Mouse (Mus musculus) thymus, postnatal 36 days (tissue): ENCODE data around the gene Oaz2.
"Not testable (repeated sequence)": the region's sequence is repeated elsewhere in the genome, so short reads cannot be mapped to it uniquely, and the experiment has no call there.

Experiments
- DNase-seq, 2 experiments: peaks; one replicate each; pipeline ENCODE4 v3.0.0; 2022; ENCODE audit warnings: mixed read lengths in 2 of 2

Gene Oaz2

DNA sequence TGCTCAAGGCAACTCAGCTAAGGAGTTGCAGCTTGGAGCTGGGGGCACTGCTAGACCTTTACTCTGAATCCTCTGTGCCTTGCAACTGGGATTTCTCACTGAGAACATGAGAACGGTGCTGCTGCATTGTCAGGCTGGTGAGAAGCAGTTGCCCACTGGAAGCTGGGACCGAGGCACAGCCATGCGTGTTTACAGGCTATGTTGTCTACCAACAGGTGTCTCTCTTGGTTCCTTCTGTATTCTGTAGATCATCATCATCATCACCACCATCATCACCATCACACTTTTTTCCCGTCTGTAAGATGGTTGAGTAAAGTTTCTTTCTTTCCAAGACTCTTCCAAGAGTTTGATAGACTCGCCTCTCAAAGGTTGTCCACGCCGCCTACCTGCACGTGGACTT, at the start of gene Oaz2:
TSS of gene Oaz2 (plus strand) at position 301 of the 400 bp plus-strand sequence.
- DNase-seq = no peak

DNA sequence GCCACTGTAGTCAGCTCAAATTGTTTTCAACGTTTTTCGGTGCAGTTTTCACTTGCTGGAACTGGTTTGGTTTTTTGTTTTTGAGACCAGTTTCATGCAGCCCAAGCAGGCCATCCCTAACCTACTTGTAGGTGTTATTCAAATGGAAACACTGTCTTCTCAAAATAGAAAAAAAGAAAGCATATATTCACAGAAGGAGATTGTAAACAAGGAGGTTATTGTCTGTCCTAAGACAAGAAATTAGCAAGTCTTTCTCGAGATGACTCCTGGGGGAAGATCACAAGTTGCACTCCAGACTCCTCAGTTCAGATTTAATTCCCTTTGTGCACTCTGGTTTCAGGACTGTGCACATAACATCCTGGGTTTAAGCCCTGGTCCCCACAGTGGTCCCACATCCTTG, 48.5 kb upstream of the Oaz2 start:
- DNase-seq = no peak

DNA sequence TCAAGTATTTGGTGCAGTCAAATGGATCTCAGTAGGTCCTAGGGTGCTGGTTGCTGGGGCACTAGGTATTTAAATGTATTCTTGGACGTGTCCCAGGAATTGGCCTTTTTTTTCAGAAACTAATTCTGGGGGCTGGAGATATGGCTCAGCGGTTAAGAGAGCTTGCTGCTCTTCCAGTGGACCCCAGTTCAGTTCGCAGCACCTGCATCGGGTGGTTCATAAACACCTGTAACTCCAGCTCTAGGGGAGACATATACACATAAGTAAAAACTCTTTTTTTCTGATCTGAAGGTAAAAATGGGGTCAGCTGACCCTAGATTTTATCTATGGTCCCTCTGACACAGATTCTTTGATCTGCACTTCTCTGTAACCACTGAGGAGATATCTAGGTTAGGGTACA, 46.6 kb upstream of the Oaz2 start:
- DNase-seq = peak; percentile 16 to 52

DNA sequence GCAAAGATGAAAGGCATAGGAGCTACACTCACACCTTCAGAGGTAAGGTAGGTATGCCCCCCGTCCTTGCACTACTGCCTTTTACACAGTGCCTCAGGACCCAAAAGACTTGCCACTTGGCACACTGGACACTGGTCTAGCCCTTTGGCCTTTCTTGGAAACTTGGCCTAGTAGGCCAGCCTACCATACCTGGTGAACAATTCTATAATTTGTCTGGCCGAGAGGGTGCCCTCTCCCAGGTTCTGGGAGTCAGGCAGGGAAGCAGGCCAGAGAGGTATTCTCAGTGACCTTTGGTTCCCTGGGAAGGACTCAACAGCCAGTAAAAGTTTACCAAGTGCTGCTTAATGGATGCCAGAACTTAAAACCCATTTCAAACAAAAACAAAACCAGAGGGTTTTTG, 46.1 kb upstream of the Oaz2 start:
- DNase-seq = peak in 1 of 2 experiments; percentile 12

DNA sequence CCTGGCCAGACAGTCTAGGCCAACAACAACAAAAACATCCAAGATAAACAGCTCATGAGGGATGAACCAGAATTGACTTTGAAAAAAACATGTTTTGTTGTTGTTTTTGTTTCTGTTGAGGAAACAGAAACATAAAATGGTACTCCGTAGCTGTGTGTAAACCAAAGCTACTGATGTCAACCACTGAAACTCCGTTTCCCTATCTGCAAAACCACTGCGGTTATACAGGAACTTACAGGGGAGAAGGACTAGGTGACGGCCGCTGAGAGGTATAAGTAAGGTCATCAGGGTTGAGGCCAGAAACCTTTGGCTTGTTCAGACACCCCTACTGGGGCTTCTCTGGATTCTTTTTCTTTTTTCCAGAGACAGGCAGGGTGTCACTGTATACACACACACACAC, 45.0 kb upstream of the Oaz2 start:
- no peak for DNase-seq

DNA sequence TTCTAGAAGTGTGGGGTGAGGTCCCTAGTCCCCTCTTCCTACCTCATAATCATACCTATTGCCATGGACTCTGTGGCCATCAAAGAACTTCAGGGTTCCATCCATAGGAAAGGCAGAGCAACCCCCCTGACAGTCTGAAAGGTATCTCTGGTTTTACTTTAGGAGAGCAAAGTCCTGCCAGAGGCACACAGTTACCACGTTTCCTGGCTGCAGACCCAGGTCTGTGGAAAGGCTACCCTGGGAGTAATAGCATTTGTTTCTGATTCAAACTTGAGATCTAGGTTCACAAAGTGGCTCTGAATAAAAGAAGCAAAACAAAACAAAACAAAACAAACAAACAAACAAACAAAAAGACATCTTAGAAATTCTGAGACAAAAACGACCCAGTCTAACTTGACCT, 43.5 kb upstream of the Oaz2 start:
- no peak for DNase-seq

DNA sequence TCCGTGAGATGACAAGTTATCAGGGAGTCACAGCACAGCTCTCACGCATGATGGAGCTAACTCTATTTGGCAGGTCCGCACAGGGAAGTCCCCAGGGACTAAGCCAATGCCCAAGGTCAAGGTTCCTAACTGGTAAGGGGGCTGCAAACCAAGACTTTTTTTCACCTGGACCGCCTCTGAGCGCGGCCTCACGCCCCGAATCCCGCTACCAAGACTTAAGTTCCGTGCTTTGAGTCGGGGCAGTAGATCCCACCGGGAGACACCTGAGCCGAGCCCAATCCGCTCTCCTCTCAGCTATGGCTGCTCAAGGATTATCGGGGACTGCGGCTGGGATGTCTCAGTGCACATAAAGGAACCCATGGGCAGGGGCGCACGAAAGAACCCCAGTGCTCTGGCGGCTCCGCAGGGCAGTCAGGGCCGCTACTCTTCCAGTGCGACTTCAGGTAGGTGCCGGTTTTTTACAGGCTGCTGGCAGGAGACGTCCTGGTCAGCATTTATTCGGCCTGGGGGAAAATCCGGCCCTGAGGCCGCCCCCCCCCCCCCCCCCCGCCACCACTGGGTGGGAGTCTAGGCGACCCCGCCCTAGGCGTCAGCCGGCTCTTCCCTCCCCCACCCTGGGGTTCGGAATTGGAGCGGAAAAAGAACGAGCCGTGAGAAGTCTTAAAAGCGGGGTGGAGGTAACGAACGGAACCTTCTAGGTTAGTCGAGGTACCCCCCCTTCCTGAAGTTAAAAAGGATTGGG, 38.6 kb upstream of the Oaz2 start, which contains the start of gene Rbpms2:
TSS of gene Rbpms2 (plus strand) at position 624 of the 742 bp plus-strand sequence.
- peak; percentile 27 to 45 for DNase-seq

DNA sequence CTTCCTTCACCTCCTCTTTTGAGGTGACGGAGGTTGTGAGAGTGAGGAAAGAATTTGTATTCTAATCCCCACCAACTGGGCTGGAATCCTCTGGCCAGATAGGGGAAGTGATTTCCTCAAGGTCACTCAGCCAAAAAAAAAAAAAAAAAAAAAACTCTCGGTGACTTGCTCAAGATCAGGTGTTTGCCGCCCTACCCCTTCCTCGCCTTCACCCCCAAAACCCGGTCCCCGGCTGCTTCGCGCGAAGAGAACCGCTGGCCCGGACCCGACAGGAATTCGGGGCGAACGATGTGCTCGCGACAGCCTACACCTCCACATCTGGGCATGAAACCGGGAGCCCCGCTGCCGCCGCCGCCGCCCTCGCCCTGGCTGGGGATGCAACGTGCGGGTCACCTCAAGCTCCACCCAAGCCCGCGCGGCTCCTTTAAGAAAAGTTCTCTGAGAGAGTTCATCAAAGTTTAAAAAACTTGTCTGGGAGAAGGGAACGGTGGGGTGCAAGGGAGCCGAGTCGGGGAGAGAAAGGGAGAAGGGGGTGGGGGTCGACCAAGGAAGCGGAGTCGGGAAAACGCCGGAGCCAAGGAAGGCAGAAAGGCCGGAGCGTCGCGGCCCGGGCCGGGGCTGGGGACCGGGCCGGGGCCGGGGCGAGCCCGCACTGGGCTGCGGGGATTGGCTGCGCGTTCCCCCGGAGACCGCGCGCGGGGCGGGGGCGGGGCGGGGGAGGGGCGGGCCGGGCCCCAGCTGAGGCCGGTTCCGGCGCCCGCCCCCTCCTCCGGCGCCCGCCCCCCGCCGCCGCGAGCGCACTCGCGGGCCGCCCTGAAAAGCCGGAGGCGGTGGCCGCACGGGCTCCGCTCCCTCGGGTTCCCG, 37.8 kb upstream of the Oaz2 start:
- DNase-seq = peak; percentile 57 to 70

DNA sequence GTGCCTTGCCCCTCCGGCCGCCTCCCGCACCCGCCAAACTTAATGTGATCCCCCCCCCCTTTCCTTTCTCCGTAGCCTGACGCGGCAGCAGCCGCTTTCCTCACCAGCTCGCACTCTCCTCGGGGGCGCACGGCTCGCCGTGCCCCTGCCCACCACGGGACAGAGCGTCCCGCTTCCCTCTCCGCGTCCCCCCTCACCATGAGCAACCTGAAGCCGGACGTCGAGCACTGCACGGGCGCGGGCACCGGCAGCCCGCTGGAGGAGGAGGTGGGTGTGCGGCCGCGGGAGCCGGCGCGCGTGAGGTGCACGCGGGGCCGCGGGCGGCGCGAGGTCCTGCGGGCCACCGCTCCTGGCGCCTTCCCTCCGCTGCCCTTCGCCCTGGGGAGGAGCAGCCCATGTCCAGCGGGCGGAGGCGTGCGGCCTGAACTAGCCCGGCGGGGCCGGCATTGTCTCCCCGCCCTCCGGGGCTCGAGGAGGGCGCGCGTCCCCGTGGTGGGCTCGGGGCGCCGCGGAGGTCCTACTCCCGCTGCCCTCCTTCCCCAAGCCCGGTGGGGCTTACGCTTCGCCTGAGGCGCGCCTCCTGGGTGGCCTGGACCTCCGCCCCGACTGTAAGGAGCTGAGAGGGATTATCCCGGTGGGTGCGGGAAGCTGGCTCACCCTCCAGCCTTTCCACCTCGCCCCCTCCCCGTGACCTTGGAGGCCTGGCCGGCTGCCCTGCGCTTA, 37.0 kb upstream of the Oaz2 start:
- no peak for DNase-seq

DNA sequence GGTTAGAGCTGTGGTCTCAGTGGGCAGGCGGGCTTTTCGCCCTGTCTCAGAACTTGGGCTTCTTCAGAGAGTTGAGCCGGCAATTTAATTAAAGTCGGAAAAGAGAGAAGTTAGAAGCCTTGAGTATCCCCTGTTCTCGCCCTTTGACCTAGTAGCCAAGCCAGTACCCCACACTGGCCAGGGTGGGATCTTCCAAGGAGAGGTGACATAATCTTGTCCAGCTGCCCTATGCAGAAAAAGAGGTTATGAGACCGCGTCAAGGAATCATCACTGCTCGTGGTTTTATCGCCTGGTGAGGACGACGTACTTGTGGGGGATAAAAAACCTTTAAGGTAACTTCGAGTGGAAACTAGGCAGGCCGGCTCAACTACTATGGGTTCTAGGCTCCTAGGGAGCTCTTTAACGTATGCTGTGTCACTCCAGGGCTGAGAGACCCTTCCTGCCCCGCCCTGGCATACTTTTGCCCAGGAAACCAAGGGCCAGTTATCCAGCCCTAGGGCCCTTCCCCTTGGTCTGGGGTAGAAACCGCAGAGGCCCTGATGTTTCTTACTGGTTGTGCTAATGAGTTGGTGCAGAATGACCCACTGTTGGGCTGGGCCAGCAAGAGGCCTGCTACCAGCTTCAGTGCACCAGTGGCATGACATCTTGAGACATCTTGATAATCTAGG, 36.3 kb upstream of the Oaz2 start:
- DNase-seq = no peak

DNA sequence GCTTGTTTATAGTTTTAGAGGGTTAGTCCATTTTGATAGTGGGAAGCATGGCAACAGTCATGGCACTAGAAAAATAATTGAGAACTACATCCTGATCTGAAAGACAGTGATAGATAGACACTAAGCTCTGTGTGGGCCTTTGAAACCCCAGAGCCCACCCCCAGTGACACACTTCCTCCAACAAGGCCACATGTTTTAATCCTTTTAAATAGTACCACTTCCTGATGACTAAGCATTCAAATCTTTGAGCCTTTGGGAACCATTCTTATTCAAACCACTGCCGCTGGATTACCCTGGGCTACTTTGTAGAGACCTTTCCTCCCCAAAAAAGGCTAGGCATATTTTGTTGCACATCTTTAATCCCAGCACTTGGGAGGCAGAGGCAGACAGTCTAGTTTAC, 32.0 kb upstream of the Oaz2 start:
- DNase-seq = no peak

DNA sequence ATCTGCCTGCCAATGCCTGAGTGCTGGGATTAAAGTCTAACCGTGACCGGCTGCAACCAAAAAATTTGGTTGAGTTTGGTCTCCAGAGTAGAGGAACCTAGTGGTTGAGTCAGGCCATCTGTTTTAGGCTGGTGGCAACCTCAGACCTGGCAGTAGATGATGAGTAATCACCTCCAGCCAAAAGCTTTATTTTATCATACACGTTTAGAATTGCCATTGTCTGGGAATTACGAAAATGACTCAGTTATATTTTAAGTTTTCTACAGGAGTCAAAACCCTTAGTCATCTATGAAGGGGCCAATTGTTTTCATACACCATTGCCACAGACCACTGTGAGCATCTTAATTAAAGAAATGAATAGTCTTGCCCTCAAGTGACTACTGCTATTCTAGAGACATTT, 30.9 kb upstream of the Oaz2 start:
- DNase-seq = no peak

DNA sequence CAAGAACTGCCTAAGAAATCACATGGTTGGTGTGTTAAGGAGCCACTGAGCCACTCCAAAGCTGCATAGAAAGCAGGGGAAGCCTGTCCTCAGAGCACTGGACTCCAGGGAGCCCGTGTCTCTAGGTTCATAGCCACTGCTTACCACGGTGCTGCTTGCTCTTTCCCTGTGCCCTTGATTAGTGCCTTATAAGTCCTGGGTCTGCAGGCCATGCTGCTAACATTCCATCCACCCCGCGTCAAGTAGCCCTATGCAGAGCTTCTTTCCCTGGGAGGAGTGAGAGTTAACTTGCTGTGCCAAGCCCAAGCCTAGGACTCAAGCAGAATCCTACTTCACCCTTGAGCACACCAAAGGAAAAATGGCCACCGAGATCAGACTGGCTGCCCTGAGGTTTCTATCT, 28.7 kb upstream of the Oaz2 start:
- no peak for DNase-seq

DNA sequence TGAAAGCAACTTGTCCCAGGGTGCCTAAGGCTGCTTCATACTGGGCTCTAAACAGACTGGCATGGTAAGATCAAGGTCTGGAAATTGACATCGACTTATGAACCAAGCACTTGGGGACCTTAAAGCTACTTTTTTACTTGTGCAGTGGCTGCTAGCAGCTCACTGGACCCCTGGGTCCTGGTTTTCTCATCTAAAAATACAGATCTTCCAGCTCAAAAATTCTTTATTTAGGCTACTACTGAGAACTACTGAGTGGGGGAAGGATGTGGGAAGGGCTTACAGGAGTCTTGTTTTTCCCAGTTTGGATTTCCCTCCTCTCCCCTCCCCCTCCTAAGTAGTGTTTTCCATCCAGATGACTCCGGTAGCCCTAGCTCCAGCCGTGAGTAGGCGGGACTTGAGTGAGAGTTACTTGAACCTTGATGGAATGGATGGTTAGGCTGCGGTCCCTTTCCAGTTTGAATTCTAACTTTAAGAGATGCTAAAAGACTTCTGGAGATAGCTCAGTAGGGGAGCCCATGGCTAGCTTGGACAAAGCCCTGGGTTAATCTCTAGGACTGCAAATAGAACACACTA, 26.9 kb upstream of the Oaz2 start:
- no peak for DNase-seq

DNA sequence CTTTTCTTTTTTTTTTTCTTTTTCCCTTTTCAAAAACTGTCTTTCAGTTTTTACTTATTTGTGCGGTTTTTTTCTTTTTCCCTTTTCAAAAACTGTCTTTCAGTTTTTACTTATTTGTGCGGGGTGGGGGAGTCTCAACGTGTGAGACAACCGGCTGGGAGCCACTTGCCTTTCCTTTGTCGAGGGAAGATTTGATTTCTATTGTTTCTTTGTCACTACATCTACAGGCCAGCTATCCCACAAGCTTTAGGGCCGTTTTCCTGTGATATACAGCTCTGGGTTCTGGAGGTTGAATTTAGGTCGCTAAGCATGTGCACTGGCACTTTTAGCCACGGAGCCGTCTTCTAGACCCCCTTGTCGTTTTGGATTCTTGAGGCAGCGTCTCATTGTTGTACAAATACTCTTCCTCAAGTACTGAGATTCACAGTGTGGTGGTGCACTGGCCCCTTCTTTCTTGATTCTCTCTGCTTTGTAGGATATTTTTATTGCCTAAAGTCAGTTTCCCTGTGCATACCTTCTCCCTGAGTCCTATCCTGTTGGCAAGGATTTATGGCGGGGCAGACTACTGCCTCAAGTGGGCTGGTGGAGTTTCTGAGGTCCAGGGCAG, 26.3 kb upstream of the Oaz2 start:
- DNase-seq = no peak

DNA sequence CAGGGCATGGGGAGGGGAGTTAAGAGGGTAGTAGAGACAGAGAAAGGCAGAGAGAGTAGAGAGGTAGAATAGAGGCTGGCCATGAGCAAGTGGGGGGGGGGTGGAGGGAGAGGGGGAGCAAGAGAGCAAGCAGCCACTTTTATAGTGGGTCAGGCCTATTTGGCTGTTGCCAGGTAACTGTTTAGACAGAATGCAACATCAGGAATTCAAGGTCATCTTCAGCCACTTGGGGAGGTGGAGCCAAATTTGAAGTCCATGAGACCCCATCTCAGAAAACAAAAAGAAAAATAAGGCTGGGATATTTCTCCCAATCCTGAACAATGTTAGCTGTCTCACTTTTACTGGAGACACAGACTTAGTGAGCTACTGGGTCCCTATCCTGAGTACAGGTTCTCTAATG, 25.3 kb upstream of the Oaz2 start:
- no peak for DNase-seq

DNA sequence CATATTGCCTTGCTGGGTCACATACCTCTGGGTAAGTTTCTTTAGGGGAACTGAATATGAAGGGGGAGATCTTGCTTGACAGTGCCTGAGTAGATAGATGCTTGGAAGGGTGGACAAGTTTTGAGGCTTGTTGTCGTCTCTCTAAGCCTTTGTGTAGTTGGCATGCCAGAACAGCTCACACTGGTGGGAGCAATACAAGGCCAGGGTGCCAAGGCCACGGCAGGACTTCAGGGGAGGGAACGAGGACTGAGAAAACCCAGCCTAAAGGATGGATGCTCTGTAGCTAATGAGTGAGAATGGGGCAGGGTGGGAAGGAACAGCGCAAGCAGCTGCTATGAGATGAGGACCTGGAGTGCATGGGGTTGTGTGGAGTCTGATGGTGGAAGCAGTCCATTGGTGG, 22.8 kb upstream of the Oaz2 start:
- no peak for DNase-seq

DNA sequence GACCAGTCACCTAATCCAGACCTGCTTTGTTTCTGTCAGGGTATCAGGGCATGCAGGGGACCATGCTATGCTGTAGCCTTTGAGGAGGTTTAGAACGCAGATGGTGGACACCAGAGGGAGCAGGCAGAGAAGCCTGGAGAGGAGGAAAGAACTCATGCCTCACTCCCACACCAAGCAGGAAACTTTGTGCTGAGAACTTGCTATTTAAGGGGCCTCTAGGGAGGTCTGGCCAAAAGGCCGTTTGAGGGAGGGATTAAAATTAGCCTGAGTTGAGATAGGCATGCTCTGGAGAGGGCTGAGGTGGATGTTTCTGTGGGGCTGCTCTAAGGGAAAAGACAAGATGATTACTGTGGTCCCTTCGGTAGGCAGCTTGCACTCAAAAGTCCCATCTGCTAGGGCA, 21.8 kb upstream of the Oaz2 start:
- no peak for DNase-seq

DNA sequence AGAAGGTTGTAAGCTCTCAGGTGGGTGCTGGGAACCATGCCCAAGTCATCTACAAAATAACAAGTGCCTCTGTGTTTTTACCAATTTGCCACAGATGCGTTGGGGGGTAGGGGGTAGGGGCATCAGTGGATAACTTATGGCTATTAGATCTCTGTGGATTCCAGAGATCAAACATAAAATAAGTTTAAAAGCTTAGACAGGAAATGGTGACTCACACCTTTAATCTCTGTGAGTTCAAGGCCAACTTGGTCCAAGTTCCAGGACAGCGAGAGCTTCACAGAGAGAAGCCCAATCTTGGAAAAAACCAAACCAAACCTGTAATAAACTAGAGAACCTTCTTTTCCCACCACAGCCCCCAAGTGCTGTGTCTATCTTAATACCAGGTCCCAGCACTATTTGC, 21.0 kb upstream of the Oaz2 start:
- no peak for DNase-seq

DNA sequence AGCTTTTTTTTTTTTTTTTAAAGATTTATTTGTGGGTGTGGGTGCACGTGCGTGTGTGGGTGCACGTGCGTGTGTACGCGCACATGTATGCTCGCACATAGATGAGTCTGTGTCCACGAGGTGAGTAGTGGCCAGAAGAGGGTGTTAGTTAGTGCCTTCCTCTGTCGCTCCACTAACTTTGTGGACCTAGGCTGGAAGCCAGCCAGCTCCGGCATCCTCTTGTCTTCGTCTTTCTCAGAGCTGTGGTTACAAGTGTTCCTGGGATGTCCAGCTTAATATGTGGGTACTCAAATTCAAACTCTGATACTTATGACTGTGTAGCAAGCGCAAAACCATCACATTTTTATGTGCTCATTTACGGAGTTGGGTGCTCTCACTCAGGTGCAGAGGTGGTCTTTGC, 19.1 kb upstream of the Oaz2 start:
- DNase-seq = no peak

DNA sequence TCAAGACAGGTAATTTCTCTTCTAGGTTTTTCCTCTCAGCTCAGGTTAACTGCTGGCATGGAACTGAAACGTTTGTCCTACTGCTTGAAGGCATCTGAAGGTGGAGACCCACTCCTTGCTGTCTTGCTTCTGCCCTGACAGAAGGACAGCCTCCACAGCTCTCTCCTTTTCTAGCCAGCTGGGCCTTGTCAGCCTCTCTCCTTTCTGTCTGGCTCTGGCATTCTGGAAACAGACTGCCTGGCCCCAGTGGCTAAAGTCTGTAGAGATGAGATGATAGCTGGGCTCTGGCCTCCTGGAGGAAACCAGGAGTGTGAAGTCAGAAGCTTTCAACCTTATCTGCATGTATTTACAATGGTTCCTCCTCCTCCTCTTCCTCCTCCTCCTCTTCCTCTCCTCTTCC, 17.8 kb upstream of the Oaz2 start:
- DNase-seq = no peak

DNA sequence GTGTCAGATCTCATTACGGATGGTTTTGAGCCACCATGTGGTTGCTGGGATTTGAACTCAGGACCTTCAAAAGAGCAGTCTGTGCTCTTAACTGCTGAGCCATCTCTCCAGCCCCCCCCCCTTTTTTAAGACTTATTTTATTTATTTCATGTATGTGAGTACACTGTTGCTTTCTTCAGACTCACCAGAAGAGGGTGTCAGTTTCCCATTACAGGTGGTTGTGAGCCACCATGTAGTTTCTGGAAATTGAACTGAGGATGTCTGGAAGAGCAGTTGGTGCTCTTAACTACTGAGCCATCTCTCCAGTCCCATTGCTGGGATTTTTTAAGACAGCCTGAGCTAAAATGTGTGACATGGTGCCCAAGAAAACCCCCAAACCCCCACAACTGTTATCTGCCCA, 15.8 kb upstream of the Oaz2 start:
- DNase-seq = not testable (repeated sequence)
